Mouse (Mus musculus): ENCODE measurements at regions not wholly inside any gene's neighbourhood (a gene's known extent, or its start where the extent isn't known, plus 50 kb on each side); places are given as distances from the start of the nearest gene placed in this dataset.

GRCm38 (mm10) chr13:11210109-11210508 is 849.5 kb upstream of the Chrm3 start:
- no peaks in the 10 kb centered on the region for H3K27me3 ChIP-seq (ENCODE audit: control insufficient read depth, insufficient read depth, low read length)
- H3K27ac ChIP-seq (replicated peaks; ENCODE audit: low read depth, low read length): no peak overlapping the region
- H3K9me3 ChIP-seq (ENCODE audit: control insufficient read depth, low read length): no peaks in the 10 kb centered on the region
- no peak for ATAC-seq (ENCODE audit: low FRiP score, low TSS enrichment)
- no peaks in the 10 kb centered on the region for H3K36me3 ChIP-seq (ENCODE audit: control insufficient read depth, insufficient read depth, low read length)
- no peaks in the 10 kb centered on the region for H3K4me1 ChIP-seq (ENCODE audit: control insufficient read depth, insufficient read depth, low read length)
- no peak overlapping the region for H3K9ac ChIP-seq (replicated peaks; ENCODE audit: low read length)
- 100% methylated on average over 1 of the region's 1 CpGs for WGBS
- DNase-seq: no peak
- no peak overlapping the region for H3K4me3 ChIP-seq (replicated peaks; ENCODE audit: low read depth, low read length)
- no peak overlapping the region for H3K4me2 ChIP-seq (ENCODE audit: low read length)

GRCm38 (mm10) chr13:11205216-11205786 is 844.7 kb upstream of the Chrm3 start:
- no peak overlapping the region for H3K4me2 ChIP-seq (ENCODE audit: low read length)
- ATAC-seq (ENCODE audit: low FRiP score, low TSS enrichment) (no peak), DNase-seq (peak; percentile 25)
- no peaks in the 10 kb centered on the region for H3K4me1 ChIP-seq (ENCODE audit: control insufficient read depth, insufficient read depth, low read length)
- 73% methylated on average over 6 of the region's 6 CpGs for WGBS
- H3K27me3 ChIP-seq (ENCODE audit: control insufficient read depth, insufficient read depth, low read length): no peaks in the 10 kb centered on the region
- H3K36me3 ChIP-seq (ENCODE audit: control insufficient read depth, insufficient read depth, low read length): no peaks in the 10 kb centered on the region
- H3K4me3 ChIP-seq (replicated peaks; ENCODE audit: low read depth, low read length): no peak overlapping the region
- H3K9me3 ChIP-seq (ENCODE audit: control insufficient read depth, low read length): no peaks in the 10 kb centered on the region
- H3K9ac ChIP-seq (replicated peaks; ENCODE audit: low read length): no peak overlapping the region
- no peak overlapping the region for H3K27ac ChIP-seq (replicated peaks; ENCODE audit: low read depth, low read length)

- no peaks in the 10 kb centered on the region for H3K9me3 ChIP-seq (ENCODE audit: control insufficient read depth, low read length)
- no peaks in the 10 kb centered on the region for H3K27me3 ChIP-seq (ENCODE audit: control insufficient read depth, insufficient read depth, low read length)
- H3K4me1 ChIP-seq (ENCODE audit: control insufficient read depth, insufficient read depth, low read length): no peaks in the 10 kb centered on the region
- H3K4me2 ChIP-seq (ENCODE audit: low read length): no peak overlapping the region
- no peak overlapping the region for H3K9ac ChIP-seq (replicated peaks; ENCODE audit: low read length)
- no peak for ATAC-seq (ENCODE audit: low FRiP score, low TSS enrichment)
- no peaks in the 10 kb centered on the region for H3K36me3 ChIP-seq (ENCODE audit: control insufficient read depth, insufficient read depth, low read length)
- DNase-seq: no peak
- no peak overlapping the region for H3K4me3 ChIP-seq (replicated peaks; ENCODE audit: low read depth, low read length)
- H3K27ac ChIP-seq (replicated peaks; ENCODE audit: low read depth, low read length): no peak overlapping the region
These were observed 841.3 kb upstream of the Chrm3 start for GRCm38 (mm10) chr13:11201978-11202377.

- no peak overlapping the region for H3K9ac ChIP-seq (replicated peaks; ENCODE audit: low read length)
- no peaks in the 10 kb centered on the region for H3K9me3 ChIP-seq (ENCODE audit: control insufficient read depth, low read length)
- ATAC-seq (ENCODE audit: low FRiP score, low TSS enrichment) (no peak), DNase-seq (no peak)
- no peaks in the 10 kb centered on the region for H3K36me3 ChIP-seq (ENCODE audit: control insufficient read depth, insufficient read depth, low read length)
- 89% methylated on average over 8 of the region's 8 CpGs for WGBS
- H3K27ac ChIP-seq (replicated peaks; ENCODE audit: low read depth, low read length): no peak overlapping the region
- no peaks in the 10 kb centered on the region for H3K27me3 ChIP-seq (ENCODE audit: control insufficient read depth, insufficient read depth, low read length)
- no peak overlapping the region for H3K4me2 ChIP-seq (ENCODE audit: low read length)
- H3K4me3 ChIP-seq (replicated peaks; ENCODE audit: low read depth, low read length): no peak overlapping the region
- H3K4me1 ChIP-seq (ENCODE audit: control insufficient read depth, insufficient read depth, low read length): no peaks in the 10 kb centered on the region
These were observed 831.8 kb upstream of the Chrm3 start for GRCm38 (mm10) chr13:11192471-11192870.

- ATAC-seq (ENCODE audit: low FRiP score, low TSS enrichment) (no peak), DNase-seq (no peak)
- no peak overlapping the region for H3K4me3 ChIP-seq (replicated peaks; ENCODE audit: low read depth, low read length)
- H3K9ac ChIP-seq (replicated peaks; ENCODE audit: low read length): no peak overlapping the region
- H3K27ac ChIP-seq (replicated peaks; ENCODE audit: low read depth, low read length): no peak overlapping the region
- no peaks in the 10 kb centered on the region for H3K9me3 ChIP-seq (ENCODE audit: control insufficient read depth, low read length)
- no peaks in the 10 kb centered on the region for H3K36me3 ChIP-seq (ENCODE audit: control insufficient read depth, insufficient read depth, low read length)
- no peak overlapping the region for H3K4me2 ChIP-seq (ENCODE audit: low read length)
- H3K4me1 ChIP-seq (ENCODE audit: control insufficient read depth, insufficient read depth, low read length): no peaks in the 10 kb centered on the region
- H3K27me3 ChIP-seq (ENCODE audit: control insufficient read depth, insufficient read depth, low read length): no peaks in the 10 kb centered on the region
These were observed 820.5 kb upstream of the Chrm3 start for GRCm38 (mm10) chr13:11181191-11181590.

- WGBS: 91% methylated on average over 1 of the region's 1 CpGs
- Histone ChIP-seq H3K9ac (replicated peaks; ENCODE audit: low read length) (no peak overlapping the region), H3K4me1 (ENCODE audit: control insufficient read depth, insufficient read depth, low read length) (no peaks in the 10 kb centered on the region), H3K4me2 (ENCODE audit: low read length) (no peak overlapping the region), H3K27me3 (ENCODE audit: control insufficient read depth, insufficient read depth, low read length) (no peaks in the 10 kb centered on the region), H3K4me3 (replicated peaks; ENCODE audit: low read depth, low read length) (no peak overlapping the region), H3K36me3 (ENCODE audit: control insufficient read depth, insufficient read depth, low read length) (no peaks in the 10 kb centered on the region), H3K27ac (replicated peaks; ENCODE audit: low read depth, low read length) (no peak overlapping the region), H3K9me3 (ENCODE audit: control insufficient read depth, low read length) (no peaks in the 10 kb centered on the region)
- ATAC-seq (ENCODE audit: low FRiP score, low TSS enrichment) (no peak), DNase-seq (no peak)
These were observed 819.7 kb upstream of the Chrm3 start for GRCm38 (mm10) chr13:11180356-11180755.

- no peak overlapping the region for H3K9ac ChIP-seq (replicated peaks; ENCODE audit: low read length)
- H3K36me3 ChIP-seq (ENCODE audit: control insufficient read depth, insufficient read depth, low read length): no peaks in the 10 kb centered on the region
- H3K27me3 ChIP-seq (ENCODE audit: control insufficient read depth, insufficient read depth, low read length): no peaks in the 10 kb centered on the region
- 88% methylated on average over 2 of the region's 2 CpGs for WGBS
- H3K4me3 ChIP-seq (replicated peaks; ENCODE audit: low read depth, low read length): no peak overlapping the region
- H3K4me1 ChIP-seq (ENCODE audit: control insufficient read depth, insufficient read depth, low read length): no peaks in the 10 kb centered on the region
- H3K9me3 ChIP-seq (ENCODE audit: control insufficient read depth, low read length): no peaks in the 10 kb centered on the region
- no peak overlapping the region for H3K4me2 ChIP-seq (ENCODE audit: low read length)
- no peak for ATAC-seq (ENCODE audit: low FRiP score, low TSS enrichment)
- H3K27ac ChIP-seq (replicated peaks; ENCODE audit: low read depth, low read length): no peak overlapping the region
- DNase-seq: no peak
These were observed 817.9 kb upstream of the Chrm3 start for GRCm38 (mm10) chr13:11178586-11178985.

GRCm38 (mm10) chr13:11177642-11178420 is 817.2 kb upstream of the Chrm3 start:
- 0 out of 2 replicates have a peak overlapping the region, but pooled peaks have one; percentile 10 for H3K27ac ChIP-seq (replicated peaks; ENCODE audit: low read depth, low read length)
- no peaks in the 10 kb centered on the region for H3K36me3 ChIP-seq (ENCODE audit: control insufficient read depth, insufficient read depth, low read length)
- no peaks in the 10 kb centered on the region for H3K9me3 ChIP-seq (ENCODE audit: control insufficient read depth, low read length)
- no peaks in the 10 kb centered on the region for H3K4me1 ChIP-seq (ENCODE audit: control insufficient read depth, insufficient read depth, low read length)
- no peak overlapping the region for H3K9ac ChIP-seq (replicated peaks; ENCODE audit: low read length)
- DNase-seq (peak; percentile 49), ATAC-seq (ENCODE audit: low FRiP score, low TSS enrichment) (no peak; the same call in 1 of the 2 replicates)
- 67% methylated on average over 6 of the region's 6 CpGs for WGBS
- H3K4me3 ChIP-seq (replicated peaks; ENCODE audit: low read depth, low read length): no peak overlapping the region
- H3K27me3 ChIP-seq (ENCODE audit: control insufficient read depth, insufficient read depth, low read length): no peaks in the 10 kb centered on the region
- no peak overlapping the region for H3K4me2 ChIP-seq (ENCODE audit: low read length)

- DNase-seq: peak; percentile 52
- no peaks in the 10 kb centered on the region for H3K9me3 ChIP-seq (ENCODE audit: control insufficient read depth, low read length)
- H3K4me3 ChIP-seq (replicated peaks; ENCODE audit: low read depth, low read length): no peak overlapping the region
- H3K4me1 ChIP-seq (ENCODE audit: control insufficient read depth, insufficient read depth, low read length): no peaks in the 10 kb centered on the region
- H3K4me2 ChIP-seq (ENCODE audit: low read length): no peak overlapping the region
- no peaks in the 10 kb centered on the region for H3K27me3 ChIP-seq (ENCODE audit: control insufficient read depth, insufficient read depth, low read length)
- H3K9ac ChIP-seq (replicated peaks; ENCODE audit: low read length): no peak overlapping the region
- ATAC-seq (ENCODE audit: low FRiP score, low TSS enrichment): no peak; the same call in 1 of the 2 replicates
- WGBS: 67% methylated on average over 5 of the region's 5 CpGs
- no peaks in the 10 kb centered on the region for H3K36me3 ChIP-seq (ENCODE audit: control insufficient read depth, insufficient read depth, low read length)
- no peak overlapping the region for H3K27ac ChIP-seq (replicated peaks; ENCODE audit: low read depth, low read length)
These were observed 806.5 kb upstream of the Chrm3 start for GRCm38 (mm10) chr13:11167115-11167514.

All from midbrain, embryonic 14.5 days (tissue).